Mouse (Mus musculus): ENCODE data around the gene Crim1. TPM values are rescaled to one million over a fixed set of nuclear protein-coding genes. Genes with fewer than 3 reads are reported as not detected.

Crim1 gene
- 4.3 and 7.2 TPM in 2 replicates for total RNA-seq (2017)

- ATAC-seq (ENCODE audit: extremely low read depth, insufficient number of reproducible peaks, low FRiP score, poor library complexity, severe bottlenecking), result peak; percentile 39
These were observed at the start of gene Crim1 for GRCm38 (mm10) chr17:78199626-78200560. Gene Crim1, plus strand, starts transcription at chr17:78200248.

- no peak for ATAC-seq (ENCODE audit: extremely low read depth, insufficient number of reproducible peaks, low FRiP score, poor library complexity, severe bottlenecking)
These were observed 48.4 kb upstream of the Crim1 start for GRCm38 (mm10) chr17:78151479-78152282.

GRCm38 (mm10) chr17:78163278-78163677 is 36.8 kb upstream of the Crim1 start:
- peak; percentile 33; the same call in 1 of the 2 replicates for ATAC-seq (ENCODE audit: extremely low read depth, insufficient number of reproducible peaks, low FRiP score, poor library complexity, severe bottlenecking)

- no peak for ATAC-seq (ENCODE audit: extremely low read depth, insufficient number of reproducible peaks, low FRiP score, poor library complexity, severe bottlenecking)
These were observed 36.3 kb upstream of the Crim1 start for GRCm38 (mm10) chr17:78163724-78164236.

DNA sequence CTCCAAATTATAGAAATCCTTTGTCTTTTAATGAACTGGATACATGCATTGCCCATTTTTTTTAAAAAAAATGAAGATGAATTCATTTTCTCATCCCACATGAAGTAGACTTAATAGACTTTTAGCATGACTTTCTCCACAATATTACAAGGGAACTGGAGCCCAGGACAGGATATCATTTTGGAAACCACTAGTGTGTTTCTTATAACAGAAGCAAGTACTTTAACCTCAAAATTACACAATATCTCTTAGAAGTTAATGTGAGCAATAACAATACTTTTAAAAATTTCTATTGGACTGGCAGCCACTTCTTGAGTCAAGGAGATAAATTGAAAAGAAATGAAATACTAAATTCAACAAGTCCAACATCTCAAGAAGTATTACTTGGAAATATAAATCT is 34.2 kb upstream of the Crim1 start:
- no peak for ATAC-seq (ENCODE audit: extremely low read depth, insufficient number of reproducible peaks, low FRiP score, poor library complexity, severe bottlenecking)

DNA sequence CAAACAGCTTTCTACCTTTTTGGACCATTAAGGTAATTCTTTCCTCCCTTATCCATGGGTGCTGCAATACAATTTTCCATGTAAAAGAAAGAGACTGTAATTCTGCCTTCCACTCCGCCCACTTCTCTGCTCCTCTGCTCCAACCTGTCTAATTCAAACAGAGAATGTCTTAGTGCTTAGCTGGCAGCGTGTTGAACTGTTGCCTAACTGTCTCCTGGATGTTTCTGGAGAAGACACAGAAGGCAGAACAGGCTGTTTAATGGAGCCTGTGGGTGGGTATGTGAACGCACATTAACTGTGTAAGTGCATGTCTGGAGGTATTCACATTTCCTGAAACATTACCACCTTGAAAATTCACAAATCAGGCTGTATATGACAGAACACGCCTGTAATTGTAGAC is 33.5 kb upstream of the Crim1 start:
- ATAC-seq (ENCODE audit: extremely low read depth, insufficient number of reproducible peaks, low FRiP score, poor library complexity, severe bottlenecking), result no peak

- ATAC-seq (ENCODE audit: extremely low read depth, insufficient number of reproducible peaks, low FRiP score, poor library complexity, severe bottlenecking), result no peak
These were observed 27.7 kb upstream of the Crim1 start for GRCm38 (mm10) chr17:78172371-78172770.

DNA sequence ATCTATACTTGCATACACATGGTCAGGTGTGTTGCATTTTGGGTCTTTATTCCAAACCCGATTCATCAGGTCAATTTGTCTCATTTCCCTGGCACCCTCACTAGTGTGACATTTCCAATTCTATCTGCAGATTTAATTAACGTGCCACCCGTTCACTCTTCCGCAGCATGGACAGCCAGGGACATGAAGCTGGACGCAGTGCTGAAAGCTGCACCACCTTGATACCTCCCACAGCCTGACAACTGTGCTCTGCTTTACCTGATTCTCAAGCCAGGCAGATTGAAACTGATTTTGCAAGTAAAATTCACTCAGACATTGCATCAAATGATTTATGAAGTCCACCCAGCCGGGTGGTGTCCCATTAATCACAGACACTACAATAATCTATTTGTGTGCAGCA is 19.3 kb upstream of the Crim1 start:
- no peak for ATAC-seq (ENCODE audit: extremely low read depth, insufficient number of reproducible peaks, low FRiP score, poor library complexity, severe bottlenecking)

DNA sequence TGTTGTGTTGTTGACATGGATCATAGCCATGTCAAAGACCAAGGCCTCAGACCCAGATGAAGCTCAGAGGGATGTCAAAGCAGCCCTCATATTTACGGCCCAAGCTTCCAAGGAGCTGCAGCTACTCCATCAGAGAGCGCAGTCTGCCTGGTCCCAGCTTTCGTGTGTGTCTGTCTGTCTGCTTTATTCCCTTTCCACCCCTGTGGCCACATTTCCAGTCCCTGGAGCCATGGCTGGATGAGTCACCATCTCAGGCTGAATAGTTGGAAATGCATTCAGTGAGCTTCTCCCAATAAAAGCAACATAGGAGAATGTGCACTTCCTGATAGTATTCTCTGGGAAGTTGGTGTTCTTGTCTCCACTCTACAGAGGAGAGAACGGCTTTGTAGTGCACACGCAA is 3.9 kb upstream of the Crim1 start:
- ATAC-seq (ENCODE audit: extremely low read depth, insufficient number of reproducible peaks, low FRiP score, poor library complexity, severe bottlenecking), result no peak

GRCm38 (mm10) chr17:78197111-78197510 is 2.9 kb upstream of the Crim1 start:
- ATAC-seq (ENCODE audit: extremely low read depth, insufficient number of reproducible peaks, low FRiP score, poor library complexity, severe bottlenecking), result no peak

GRCm38 (mm10) chr17:78198140-78198539 is 1.9 kb upstream of the Crim1 start:
- no peak for ATAC-seq (ENCODE audit: extremely low read depth, insufficient number of reproducible peaks, low FRiP score, poor library complexity, severe bottlenecking)

GRCm38 (mm10) chr17:78198820-78199219 is 1.2 kb upstream of the Crim1 start:
- ATAC-seq (ENCODE audit: extremely low read depth, insufficient number of reproducible peaks, low FRiP score, poor library complexity, severe bottlenecking), result no peak

GRCm38 (mm10) chr17:78199231-78199625 is 820 bp upstream of the Crim1 start:
- ATAC-seq (ENCODE audit: extremely low read depth, insufficient number of reproducible peaks, low FRiP score, poor library complexity, severe bottlenecking), result no peak

- peak; percentile 30; the same call in 1 of the 2 replicates for ATAC-seq (ENCODE audit: extremely low read depth, insufficient number of reproducible peaks, low FRiP score, poor library complexity, severe bottlenecking)
These were observed 643 bp downstream of the Crim1 start for GRCm38 (mm10) chr17:78200561-78201220.

DNA sequence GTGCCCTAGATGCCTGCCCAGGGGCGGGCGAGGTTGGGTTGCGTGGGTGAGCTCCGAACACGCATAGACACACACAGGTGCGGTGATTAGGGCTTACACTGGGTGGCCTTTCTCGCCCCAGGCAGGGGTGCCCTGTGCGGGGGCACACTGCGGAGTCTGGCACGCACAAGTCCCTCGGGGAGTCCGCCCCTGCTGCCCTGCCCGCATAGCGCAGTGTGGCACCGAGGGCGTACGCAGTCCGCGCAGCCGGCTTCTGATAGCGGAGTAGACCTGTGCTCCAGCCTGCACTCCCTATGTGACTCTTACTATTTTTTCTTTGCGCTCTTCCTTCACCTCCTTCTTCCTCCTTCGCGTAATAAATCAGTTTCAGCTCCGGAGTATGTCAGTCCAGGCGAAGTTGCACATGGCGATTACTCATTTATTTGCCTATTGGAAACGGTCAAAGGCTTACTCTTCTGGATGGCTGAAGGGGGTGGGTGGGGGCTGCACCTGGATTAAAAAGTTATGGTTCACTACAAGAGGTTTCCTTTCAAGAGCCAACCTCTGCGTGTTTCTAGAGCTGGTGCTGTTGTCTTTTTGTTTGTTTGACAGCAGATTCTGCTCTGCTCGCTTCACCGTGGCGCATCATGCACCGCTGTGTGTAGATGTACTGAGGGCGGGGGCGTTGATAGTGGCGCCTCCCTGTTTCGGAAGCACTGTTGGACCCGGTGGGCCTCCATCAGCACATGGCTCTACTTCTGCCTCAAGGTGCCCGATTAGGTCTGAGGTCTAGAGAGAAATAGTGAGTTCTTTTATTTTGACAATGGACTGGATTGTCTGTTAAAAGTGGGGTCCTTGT is 1.4 kb downstream of the Crim1 start:
- ATAC-seq (ENCODE audit: extremely low read depth, insufficient number of reproducible peaks, low FRiP score, poor library complexity, severe bottlenecking), result peak; percentile 17; the same call in 1 of the 2 replicates

DNA sequence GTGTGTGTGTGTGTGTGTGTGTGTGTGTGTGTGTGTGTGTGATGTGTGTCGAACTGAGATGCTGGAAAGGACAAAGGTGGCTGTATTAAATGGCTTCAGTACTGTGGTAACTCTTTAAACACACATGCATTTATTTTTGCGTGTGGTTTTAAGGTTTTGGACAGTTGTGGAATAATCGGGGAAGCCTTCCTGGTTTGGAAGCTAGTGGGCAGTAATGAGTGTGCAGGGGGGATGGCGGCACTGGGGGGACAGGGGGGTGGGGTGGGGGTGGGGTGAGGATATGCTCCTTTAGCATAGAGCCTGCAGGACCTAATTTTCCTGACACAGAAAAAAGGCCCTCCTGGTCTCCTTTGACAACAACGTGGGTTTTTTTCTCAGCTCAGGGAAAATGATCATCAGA is 2.2 kb downstream of the Crim1 start:
- no peak for ATAC-seq (ENCODE audit: extremely low read depth, insufficient number of reproducible peaks, low FRiP score, poor library complexity, severe bottlenecking)

DNA sequence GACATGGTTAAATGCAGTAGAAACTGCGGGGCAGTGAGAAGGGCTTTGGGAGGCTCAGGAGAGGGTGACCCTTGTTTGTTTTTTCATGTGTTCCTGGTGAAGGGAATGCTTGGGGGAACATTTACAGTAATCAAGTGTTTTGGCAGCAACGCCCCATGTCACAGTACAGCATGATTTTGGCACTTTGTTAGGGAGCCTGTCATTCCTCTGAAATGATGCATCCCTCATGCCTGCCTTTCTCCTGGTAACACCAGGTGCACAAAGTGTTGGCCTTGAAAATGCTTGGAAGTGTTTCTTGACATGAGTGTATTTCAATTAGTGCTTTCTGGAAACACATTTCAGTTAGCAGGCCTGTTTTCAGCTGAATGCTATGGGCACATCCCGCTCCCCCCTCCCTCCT is 2.7 kb downstream of the Crim1 start:
- no peak for ATAC-seq (ENCODE audit: extremely low read depth, insufficient number of reproducible peaks, low FRiP score, poor library complexity, severe bottlenecking)

- no peak for ATAC-seq (ENCODE audit: extremely low read depth, insufficient number of reproducible peaks, low FRiP score, poor library complexity, severe bottlenecking)
These were observed 3.4 kb downstream of the Crim1 start for GRCm38 (mm10) chr17:78203478-78203877.

Data from neutrophil, adult 5-6 weeks (primary cell).